Mouse (Mus musculus): ENCODE data around the gene Adamts8.

DNA sequence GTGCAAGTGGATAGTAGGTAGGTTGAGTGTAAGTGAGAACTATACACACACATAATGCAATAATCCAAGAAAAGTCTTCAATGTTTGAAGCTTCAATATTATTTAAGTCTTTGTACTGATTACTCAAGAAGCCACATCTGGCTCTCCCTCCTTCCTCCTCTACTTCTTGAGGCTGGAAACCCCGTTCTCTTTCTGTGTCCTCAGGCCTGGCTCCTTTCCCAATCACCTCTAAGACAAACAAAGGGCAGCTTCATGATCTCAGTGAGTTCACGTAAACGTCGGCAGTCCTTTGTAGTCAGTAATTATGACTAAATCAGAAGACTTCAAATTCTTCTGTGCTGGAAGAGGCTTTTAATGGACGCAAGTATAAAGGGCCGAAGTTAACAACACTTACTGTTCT lies 7.5 kb upstream of the Adamts8 start:
- no peak for TF ChIP-seq POLR2A (IDR thresholded peaks at IDR 0.05; ENCODE audit: extremely low read depth, insufficient read depth, low read length)
- TF ChIP-seq CTCF (IDR thresholded peaks at IDR 0.05; ENCODE audit: extremely low read depth, insufficient read depth, low read length), result no peak
